Mouse (Mus musculus) liver, postnatal 0 days (tissue): ENCODE results near the gene Fcer1g. TPM values are rescaled to one million over a fixed set of nuclear protein-coding genes. Genes with fewer than 3 reads are reported as not detected.

Experiments
- ATAC-seq: fragments of 200-750 bp; cut with Nextera tagmentation; 2 replicates; pipeline ENCODE4 v1.8.0; 2017; ENCODE audit warnings: mild to moderate bottlenecking, moderate library complexity
- DNase-seq: peaks from one replicate; pipeline ENCODE4 v3.0.0-alpha.2; 2016
- H3K27ac ChIP-seq: fragments of 300-500 bp; sonication (generic); 2 replicates; pipeline ENCODE4 v1.5.1; 2014; ENCODE audit warnings: antibody characterized with exemption, moderate library complexity, mild to moderate bottlenecking, low read depth
- H3K27me3 ChIP-seq: fragments of 300-500 bp; sonication (generic); 2 replicates; pipeline ENCODE4 v1.6.1; 2014; ENCODE audit warnings: low read length, control low read depth, mixed read lengths; ENCODE audit not compliant: insufficient read depth
- H3K36me3 ChIP-seq: fragments of 300-500 bp; sonication (generic); replicated peaks from 2 replicates; pipeline ENCODE4 v1.6.1; 2014; ENCODE audit warnings: mild to moderate bottlenecking, control low read depth, low read length, moderate library complexity, mixed read lengths; ENCODE audit not compliant: insufficient read depth
- H3K4me1 ChIP-seq: fragments of 300-500 bp; sonication (generic); 2 replicates; pipeline ENCODE4 v1.6.1; 2014; ENCODE audit warnings: antibody characterized with exemption, mild to moderate bottlenecking, control low read depth; ENCODE audit not compliant: insufficient read depth
- H3K4me2 ChIP-seq: fragments of 300-500 bp; sonication (generic); 2 replicates; pipeline ENCODE4 v1.6.1; 2014; ENCODE audit warnings: low read depth, mild to moderate bottlenecking, low read length, moderate library complexity, mixed read lengths
- H3K4me3 ChIP-seq: fragments of 300-500 bp; sonication (generic); 2 replicates; pipeline ENCODE4 v1.5.1; 2014; ENCODE audit warnings: low read depth, low read length
- H3K9ac ChIP-seq: fragments of 300-500 bp; sonication (generic); replicated peaks from 2 replicates; pipeline ENCODE4 v1.6.1; 2014; ENCODE audit warnings: mild to moderate bottlenecking, moderate library complexity
- H3K9me3 ChIP-seq: fragments of 300-500 bp; sonication (generic); 2 replicates; pipeline ENCODE4 v1.6.1; 2016; ENCODE audit warnings: mild to moderate bottlenecking, control low read depth, low read length, mixed read lengths
- CTCF ChIP-seq: sonication (generic); IDR thresholded peaks from 2 replicates; pipeline ENCODE4 v1.5.1; 2016; ENCODE audit warnings: antibody characterized with exemption, low read depth
- EP300 ChIP-seq: IDR thresholded peaks from 2 replicates; pipeline ENCODE4 v1.6.1; 2016; ENCODE audit warnings: antibody characterized with exemption, low read depth, mild to moderate bottlenecking
- WGBS: fragments of 180-500 bp; shearing (Covaris S2); extraction: QIAGEN DNeasy Blood & Tissue Kit; methylation state at CpG from one replicate; pipeline ENCODE4 v1.1.7; 2014; ENCODE audit not compliant: insufficient replicate concordance; 5-methylcytosine and 5-hydroxymethylcytosine counted together
- polyA plus RNA-seq: library from polyadenylated mRNA; unstranded; fragments of >200 nt; fragmentation: Nextera tagmentation; extraction: Ambion mirVana; gene quantifications from 2 replicates; pipeline ENCODE4 v1.2.1, GENCODE M21; 2015

Fcer1g gene
- 171 and 176 TPM in 2 replicates for polyA plus RNA-seq

DNA sequence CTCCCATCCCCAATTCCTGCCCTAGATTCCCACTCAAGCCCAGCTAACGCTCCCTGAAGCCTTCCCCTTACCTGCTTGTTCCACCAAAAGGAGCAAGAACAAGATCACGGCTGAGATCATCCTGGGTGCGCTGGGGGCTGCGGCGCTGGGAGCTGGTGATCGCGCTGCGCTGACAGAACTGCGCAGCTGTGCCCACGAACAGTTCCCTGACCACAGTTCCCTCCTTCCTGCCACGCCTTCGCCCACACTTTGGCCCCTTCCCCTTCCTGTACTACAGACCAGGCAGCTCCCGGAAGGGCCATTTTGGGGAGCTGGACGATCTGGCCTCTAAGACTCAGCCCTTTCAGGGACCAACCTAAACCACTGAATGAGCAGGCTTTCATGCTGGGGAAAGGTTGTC is at the start of gene Fcer1g:
Fcer1g (minus strand) TSS at position 240 of the 400 bp plus-strand sequence.
- H3K27ac ChIP-seq, result peak within 1 kb of the TSS; percentile 82
- ATAC-seq, result peak; percentile 47
- peak within 1 kb of the TSS; percentile 16 for H3K9ac ChIP-seq
- H3K4me2 ChIP-seq, result peak within 1 kb of the TSS; percentile 52
- no peaks in the 10 kb centered on the region for H3K9me3 ChIP-seq
- peaks cover 23% of the 10 kb centered on the region for H3K4me1 ChIP-seq
- peak; percentile 61 for DNase-seq
- H3K36me3 ChIP-seq, result peaks cover 47% of the 10 kb centered on the region
- H3K4me3 ChIP-seq, result peak within 1 kb of the TSS; percentile 48
- TF ChIP-seq EP300 (no peak), CTCF (no peak)
- H3K27me3 ChIP-seq, result no peaks in the 10 kb centered on the region
- 43% methylated on average over 14 of the region's 14 CpGs for WGBS

DNA sequence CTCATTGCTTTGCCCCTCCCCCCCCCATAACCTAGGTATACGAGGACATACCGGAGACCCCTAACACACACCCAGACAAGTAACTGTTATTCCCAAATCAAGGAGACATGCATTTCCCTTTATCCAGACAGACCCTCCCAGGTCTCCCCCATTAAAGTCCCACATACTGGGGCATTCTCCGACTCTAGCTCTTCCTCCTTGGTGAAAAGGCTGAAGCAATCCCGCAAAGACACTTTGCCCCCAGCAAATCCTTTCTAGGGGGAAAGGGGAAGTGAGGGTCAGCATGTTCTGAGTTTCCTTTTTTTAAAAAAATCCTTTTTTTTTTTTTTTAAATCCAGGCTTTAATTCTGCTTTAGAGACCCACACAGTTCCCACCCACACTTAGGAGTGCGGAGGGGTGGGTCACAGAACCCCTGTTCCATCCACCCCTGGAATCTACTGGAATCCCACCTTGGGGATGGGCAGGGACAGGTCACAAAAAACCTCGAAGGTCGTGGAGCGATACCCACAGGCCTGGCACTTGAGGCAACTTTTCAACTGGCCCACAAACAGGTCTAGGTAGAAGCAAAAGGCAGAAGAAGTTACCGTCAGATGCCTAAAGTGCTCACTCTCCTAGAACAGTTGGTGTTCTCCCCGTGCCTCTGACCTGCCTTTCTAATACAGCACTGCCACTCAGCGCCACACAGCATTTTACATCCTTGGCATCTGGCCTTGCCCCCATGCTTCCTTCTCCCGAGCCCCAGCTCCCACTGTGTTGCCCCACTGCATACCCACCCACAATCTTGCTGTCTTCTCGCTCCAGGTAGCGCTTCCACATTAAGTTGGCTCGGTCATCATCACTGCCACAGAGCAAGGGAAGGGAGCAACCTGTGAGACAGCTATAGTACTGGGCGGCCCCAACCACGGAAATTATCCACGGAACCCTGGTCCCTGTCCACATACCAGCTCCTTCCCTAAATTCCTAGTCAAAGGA is 49.3 kb upstream of the Fcer1g start:
- Histone ChIP-seq H3K27me3 (no peaks in the 10 kb centered on the region), H3K27ac (0 out of 2 replicates have a peak overlapping the region, but pooled peaks have one; percentile 9), H3K9ac (no peak overlapping the region), H3K4me3 (no peak overlapping the region), H3K4me1 (peaks cover 23% of the 10 kb centered on the region), H3K9me3 (no peaks in the 10 kb centered on the region), H3K36me3 (peaks cover 35% of the 10 kb centered on the region), H3K4me2 (peak overlapping the region; percentile 63; the same call in 1 of the 2 replicates)
- no peak for DNase-seq
- WGBS, result 81% methylated on average over 18 of the region's 18 CpGs
- no peak for ATAC-seq
- TF ChIP-seq EP300 (no peak), CTCF (no peak)

- Histone ChIP-seq H3K4me1 (peaks cover 18% of the 10 kb centered on the region), H3K4me3 (peak overlapping the region; percentile 59), H3K27ac (peak overlapping the region; percentile 97), H3K9me3 (no peaks in the 10 kb centered on the region), H3K9ac (peak overlapping the region; percentile 96), H3K4me2 (peak overlapping the region; percentile 63), H3K36me3 (peaks cover 46% of the 10 kb centered on the region), H3K27me3 (no peaks in the 10 kb centered on the region)
- TF ChIP-seq CTCF, result no peak
- TF ChIP-seq EP300, result no peak
- ATAC-seq (no peak), DNase-seq (no peak)
- 63% methylated on average over 18 of the region's 18 CpGs for WGBS
Observed at GRCm38 (mm10) chr1:171282086-171282805, 48.1 kb upstream of the Fcer1g start.

DNA sequence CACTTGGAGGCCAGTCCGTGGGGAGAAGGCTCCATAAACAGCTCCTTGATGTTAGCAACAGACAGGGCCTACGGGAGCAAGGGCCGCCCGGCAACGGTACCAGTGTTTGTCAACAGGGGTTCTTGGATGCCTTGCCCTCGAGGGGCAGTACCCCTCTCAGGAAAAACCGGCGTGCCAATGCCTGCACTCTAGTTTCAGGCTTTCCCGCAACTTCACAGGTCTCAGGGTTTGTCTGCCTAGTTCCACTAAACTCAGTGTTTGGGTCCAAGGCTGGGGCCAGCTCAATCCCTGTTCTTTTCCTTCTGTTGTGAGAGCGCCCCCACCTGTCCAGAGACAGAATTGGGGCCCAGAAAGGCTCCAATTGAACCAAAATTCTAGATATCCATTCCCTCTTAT is 47.4 kb upstream of the Fcer1g start:
- Histone ChIP-seq H3K27ac (peak overlapping the region; percentile 97), H3K4me2 (peak overlapping the region; percentile 63), H3K36me3 (peaks cover 53% of the 10 kb centered on the region), H3K4me1 (peaks cover 12% of the 10 kb centered on the region), H3K27me3 (no peaks in the 10 kb centered on the region), H3K9ac (peak overlapping the region; percentile 96), H3K4me3 (peak overlapping the region; percentile 59), H3K9me3 (no peaks in the 10 kb centered on the region)
- TF ChIP-seq CTCF (peak; percentile 94), EP300 (no peak)
- DNase-seq (peak; percentile 89), ATAC-seq (peak; percentile 62)
- WGBS, result under 1% methylated on average over 10 of the region's 10 CpGs

GRCm38 (mm10) chr1:171280916-171281527 is 46.9 kb upstream of the Fcer1g start, which contains the start of gene Ppox:
Ppox (minus strand) TSS chr1:171281186.
- H3K4me2 ChIP-seq, result peak within 1 kb of the TSS; percentile 81
- no peaks in the 10 kb centered on the region for H3K9me3 ChIP-seq
- peaks cover 12% of the 10 kb centered on the region for H3K4me1 ChIP-seq
- peak within 1 kb of the TSS; percentile 96 for H3K9ac ChIP-seq
- H3K4me3 ChIP-seq, result peak within 1 kb of the TSS; percentile 59
- TF ChIP-seq CTCF, result no peak
- TF ChIP-seq EP300, result peak; percentile 98
- H3K27ac ChIP-seq, result peak within 1 kb of the TSS; percentile 97
- H3K36me3 ChIP-seq, result peaks cover 58% of the 10 kb centered on the region
- H3K27me3 ChIP-seq, result no peaks in the 10 kb centered on the region
- WGBS, result under 1% methylated on average over 26 of the region's 26 CpGs
- peak; percentile 93 for DNase-seq
- peak; percentile 93 for ATAC-seq
